Mouse (Mus musculus) CH12.LX (cell line): Measurements from ENCODE around the gene Ascl1. TPM values are rescaled to one million over a fixed set of nuclear protein-coding genes. Genes with fewer than 3 reads are reported as not detected.

Experiments used
- DNase-seq: peaks from one replicate; pipeline ENCODE4 v3.0.0-alpha.2; 2013; ENCODE audit errors: extremely low read depth
- H3K27ac ChIP-seq: 2 replicates; pipeline ENCODE4 v1.5.1; 2012; ENCODE audit warnings: low read depth, mild to moderate bottlenecking, control low read depth, moderate library complexity; ENCODE audit not compliant: insufficient read depth
- H3K27me3 ChIP-seq: replicated peaks from 2 replicates; pipeline ENCODE3; 2012; ENCODE audit warnings: inconsistent platforms
- H3K36me3 ChIP-seq, 2 experiments: replicated peaks in 1 of 2; 2 replicates each; pipeline versions ENCODE3 to v1.6.1; 2012; ENCODE audit warnings: inconsistent platforms in 1 of 2, low read length in 1 of 2, mild to moderate bottlenecking in 1 of 2, mixed read lengths in 1 of 2, moderate library complexity in 1 of 2; ENCODE audit not compliant: control insufficient read depth in 1 of 2, insufficient read depth in 1 of 2
- H3K4me1 ChIP-seq, 2 experiments: 2 replicates each; pipeline ENCODE4 v1.6.1; 2012; ENCODE audit warnings: inconsistent platforms in 1 of 2, moderate library complexity in 1 of 2; ENCODE audit not compliant: insufficient read depth in 2 of 2, control insufficient read depth in 1 of 2
- H3K4me2 ChIP-seq: 2 replicates; pipeline ENCODE4 v1.6.1; 2012; ENCODE audit warnings: low read depth, mild to moderate bottlenecking, control low read depth; ENCODE audit not compliant: poor library complexity, insufficient read depth, severe bottlenecking
- H3K4me3 ChIP-seq, 3 experiments: fragments of 150-350 bp in 1 of 3; sonication (generic) in 1 of 3; replicated peaks in 1 of 3; 2 replicates each; pipeline versions ENCODE3 to v1.5.1; 2011 to 2012; ENCODE audit warnings: low read depth in 2 of 3, low read length in 2 of 3, mild to moderate bottlenecking in 2 of 3, moderate library complexity in 2 of 3, control low read depth in 1 of 3, improper control_type of control experiment in 1 of 3, inconsistent platforms in 1 of 3, mixed read lengths in 1 of 3; ENCODE audit not compliant: poor library complexity in 1 of 3
- H3K79me2 ChIP-seq: replicated peaks from 2 replicates; pipeline ENCODE4 v1.6.1; 2012; ENCODE audit warnings: mild to moderate bottlenecking, moderate library complexity; ENCODE audit not compliant: control insufficient read depth, poor library complexity, insufficient read depth, severe bottlenecking; ENCODE audit errors: extremely low read depth
- H3K9ac ChIP-seq: 2 replicates; pipeline ENCODE4 v1.6.1; 2012; ENCODE audit warnings: low read depth, mild to moderate bottlenecking, control low read depth, moderate library complexity; ENCODE audit not compliant: insufficient read depth
- H3K9me3 ChIP-seq: replicated peaks from 2 replicates; pipeline ENCODE3; 2012; ENCODE audit warnings: low read length, inconsistent platforms, mixed read lengths
- CTCF ChIP-seq, 2 experiments: IDR thresholded peaks in 1 of 2; conservative IDR thresholded peaks in 1 of 2; 2 replicates each; pipeline ENCODE4 v1.5.1; 2011 to 2012; ENCODE audit warnings: low read depth in 2 of 2, low read length in 2 of 2, improper control_type of control experiment in 1 of 2, inconsistent platforms in 1 of 2, mild to moderate bottlenecking in 1 of 2, moderate library complexity in 1 of 2
- E2F4 ChIP-seq: IDR thresholded peaks from 2 replicates; pipeline ENCODE4 v1.6.1; 2011; ENCODE audit warnings: low read depth, low read length, improper control_type of control experiment; ENCODE audit not compliant: insufficient replicate concordance
- EP300 ChIP-seq: IDR thresholded peaks from 2 replicates; pipeline ENCODE4 v1.6.1; 2011; ENCODE audit warnings: low read length, improper control_type of control experiment
- ETS1 ChIP-seq: conservative IDR thresholded peaks from 2 replicates; pipeline ENCODE4 v1.6.1; 2012; ENCODE audit warnings: low read depth, mild to moderate bottlenecking, inconsistent platforms, low read length, improper control_type of control experiment, moderate library complexity
- HCFC1 ChIP-seq: IDR thresholded peaks from 2 replicates; pipeline ENCODE4 v1.6.1; 2012; ENCODE audit warnings: low read depth, mild to moderate bottlenecking, inconsistent platforms, low read length, improper control_type of control experiment
- KAT2A ChIP-seq: IDR thresholded peaks from 2 replicates; pipeline ENCODE4 v1.6.1; 2012; ENCODE audit warnings: low read length, improper control_type of control experiment, inconsistent platforms; ENCODE audit not compliant: insufficient replicate concordance
- MAFK ChIP-seq: IDR thresholded peaks from 2 replicates; pipeline ENCODE4 v1.6.1; 2011; ENCODE audit warnings: low read length, improper control_type of control experiment; ENCODE audit not compliant: insufficient replicate concordance
- MAX ChIP-seq: IDR thresholded peaks from 2 replicates; pipeline ENCODE4 v1.6.1; 2011; ENCODE audit warnings: low read length, improper control_type of control experiment
- MAZ ChIP-seq: IDR thresholded peaks from 2 replicates; pipeline ENCODE4 v1.6.1; 2012; ENCODE audit warnings: low read depth, mild to moderate bottlenecking, inconsistent platforms, low read length, improper control_type of control experiment, moderate library complexity
- PAX5 ChIP-seq: IDR thresholded peaks from 2 replicates; pipeline ENCODE4 v1.6.1; 2012; ENCODE audit warnings: low read length, inconsistent platforms, mixed read lengths
- POLR2AphosphoS2 ChIP-seq: IDR thresholded peaks from 2 replicates; pipeline ENCODE4 v1.6.1; 2011; ENCODE audit warnings: low read depth, low read length, improper control_type of control experiment
- RAD21 ChIP-seq: IDR thresholded peaks from 2 replicates; pipeline ENCODE4 v1.6.1; 2011; ENCODE audit warnings: low read depth, mild to moderate bottlenecking, low read length, improper control_type of control experiment, moderate library complexity
- RCOR1 ChIP-seq: conservative IDR thresholded peaks from 2 replicates; pipeline ENCODE4 v1.6.1; 2012; ENCODE audit warnings: low read depth, mild to moderate bottlenecking, inconsistent platforms, low read length, improper control_type of control experiment
- SMC3 ChIP-seq: IDR thresholded peaks from 2 replicates; pipeline ENCODE4 v1.6.1; 2011; ENCODE audit warnings: low read depth, low read length, improper control_type of control experiment
- TBP ChIP-seq: conservative IDR thresholded peaks from 2 replicates; pipeline ENCODE4 v1.6.1; 2011; ENCODE audit warnings: low read depth, low read length, improper control_type of control experiment
- UBTF ChIP-seq: IDR thresholded peaks from 2 replicates; pipeline ENCODE4 v1.6.1; 2012; ENCODE audit warnings: low read depth, mild to moderate bottlenecking, inconsistent platforms, low read length, improper control_type of control experiment, moderate library complexity
- USF1 ChIP-seq: IDR thresholded peaks from 2 replicates; pipeline ENCODE4 v1.6.1; 2014; ENCODE audit warnings: low read depth, mild to moderate bottlenecking, inconsistent platforms, low read length, improper control_type of control experiment
- USF2 ChIP-seq: conservative IDR thresholded peaks from 2 replicates; pipeline ENCODE4 v1.6.1; 2011; ENCODE audit warnings: low read depth, low read length, improper control_type of control experiment
- ZKSCAN1 ChIP-seq: IDR thresholded peaks from 2 replicates; pipeline ENCODE4 v1.6.1; 2012; ENCODE audit warnings: low read depth, inconsistent platforms, low read length, improper control_type of control experiment, borderline replicate concordance
- ZMIZ1 ChIP-seq: IDR thresholded peaks from 2 replicates; pipeline ENCODE4 v1.6.1; 2012; ENCODE audit warnings: low read depth, mild to moderate bottlenecking, inconsistent platforms, low read length, improper control_type of control experiment
- ZNF384 ChIP-seq: IDR thresholded peaks from 2 replicates; pipeline ENCODE4 v1.6.1; 2012; ENCODE audit warnings: low read depth, low read length, improper control_type of control experiment, inconsistent platforms
- dilution Hi-C: fragments of 300-500 bp; cut with MboI; formaldehyde crosslinking; loops from 2 replicates; pipeline ENCODE4 v1.14.3; 2020; ENCODE audit warnings: low sequenced_read_pairs; ENCODE audit not compliant: extremely low pct_unique_long_range_greater_than_20kb, extremely low pct_ligation_motif_present
- in situ Hi-C: fragments of 300-500 bp; cut with MboI; formaldehyde crosslinking; loops from 3 replicates; pipeline ENCODE4 v1.14.3; 2019; ENCODE audit warnings: low sequenced_read_pairs, low pct_ligation_motif_present, low pct_unique_long_range_greater_than_20kb, mixed read lengths
- polyA plus RNA-seq: library from polyadenylated mRNA; unstranded; fragments of >175 nt; gene quantifications from 2 replicates; pipeline ENCODE4 v1.2.1, GENCODE M21; 2012; ENCODE audit warnings: low read depth; ENCODE audit not compliant: insufficient read length
- total RNA-seq, 2 experiments: library from RNA; depleted of rRNA; stranded (reverse); fragments of 300-350 nt in 1 of 2; fragments of >200 nt in 1 of 2; gene quantifications; 2 replicates each; pipeline ENCODE4 v1.2.3; 2012 to 2014

Gene Ascl1
- total and polyA plus RNA-seq, 3 experiments, result not detected

GRCm38 (mm10) chr10:87477895-87478294, 15.6 kb downstream of the Ascl1 start:
- no peak overlapping the region for H3K4me3 ChIP-seq
- H3K27ac ChIP-seq, result no peak overlapping the region
- H3K27me3 ChIP-seq, result no peaks in the 10 kb centered on the region
- TF ChIP-seq SMC3 (no peak), KAT2A (no peak), RCOR1 (no peak), RAD21 (no peak), HCFC1 (no peak), MAX (no peak), MAZ (no peak)
- H3K9ac ChIP-seq, result no peak overlapping the region
- H3K79me2 ChIP-seq, result no peaks in the 10 kb centered on the region
- no peaks in the 10 kb centered on the region for H3K4me1 ChIP-seq
- no peaks in the 10 kb centered on the region for H3K36me3 ChIP-seq
- DNase-seq, result no peak
- H3K4me2 ChIP-seq, result no peak overlapping the region
- dilution Hi-C loops (no loop called here), in situ Hi-C loops (no loop called here)
- H3K9me3 ChIP-seq, result no peaks in the 10 kb centered on the region

DNA sequence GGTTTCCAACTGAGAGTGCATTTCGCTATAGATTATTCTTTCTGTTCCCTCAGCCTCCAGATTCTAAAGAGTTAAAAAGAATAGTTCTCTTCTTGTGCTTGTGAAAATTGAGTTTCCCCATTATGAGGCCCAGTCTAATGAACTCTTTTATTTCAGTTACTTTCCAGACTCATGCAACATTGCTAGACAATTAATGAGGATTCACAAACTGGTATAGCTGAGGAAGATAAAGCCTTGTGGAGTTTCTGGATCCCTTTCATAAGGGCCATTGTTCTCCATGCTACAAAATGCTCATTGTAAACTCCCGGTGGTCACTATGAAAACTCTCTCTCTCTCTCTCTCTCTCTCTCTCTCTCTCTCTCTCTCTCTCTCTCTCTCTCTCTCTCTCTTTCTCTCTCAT, 18.5 kb downstream of the Ascl1 start:
- no peaks in the 10 kb centered on the region for H3K36me3 ChIP-seq
- dilution Hi-C loops, result no loop called here
- in situ Hi-C loops, result no loop called here
- H3K79me2 ChIP-seq, result no peaks in the 10 kb centered on the region
- H3K27me3 ChIP-seq, result no peaks in the 10 kb centered on the region
- no peak overlapping the region for H3K9ac ChIP-seq
- H3K4me1 ChIP-seq, result no peaks in the 10 kb centered on the region
- TF ChIP-seq MAFK, result no peak
- TF ChIP-seq, all 38 proteins: peak for 0
- no peak overlapping the region for H3K27ac ChIP-seq
- H3K4me3 ChIP-seq, result no peak overlapping the region
- H3K4me2 ChIP-seq, result no peak overlapping the region
- no peaks in the 10 kb centered on the region for H3K9me3 ChIP-seq
- no peak for DNase-seq

DNA sequence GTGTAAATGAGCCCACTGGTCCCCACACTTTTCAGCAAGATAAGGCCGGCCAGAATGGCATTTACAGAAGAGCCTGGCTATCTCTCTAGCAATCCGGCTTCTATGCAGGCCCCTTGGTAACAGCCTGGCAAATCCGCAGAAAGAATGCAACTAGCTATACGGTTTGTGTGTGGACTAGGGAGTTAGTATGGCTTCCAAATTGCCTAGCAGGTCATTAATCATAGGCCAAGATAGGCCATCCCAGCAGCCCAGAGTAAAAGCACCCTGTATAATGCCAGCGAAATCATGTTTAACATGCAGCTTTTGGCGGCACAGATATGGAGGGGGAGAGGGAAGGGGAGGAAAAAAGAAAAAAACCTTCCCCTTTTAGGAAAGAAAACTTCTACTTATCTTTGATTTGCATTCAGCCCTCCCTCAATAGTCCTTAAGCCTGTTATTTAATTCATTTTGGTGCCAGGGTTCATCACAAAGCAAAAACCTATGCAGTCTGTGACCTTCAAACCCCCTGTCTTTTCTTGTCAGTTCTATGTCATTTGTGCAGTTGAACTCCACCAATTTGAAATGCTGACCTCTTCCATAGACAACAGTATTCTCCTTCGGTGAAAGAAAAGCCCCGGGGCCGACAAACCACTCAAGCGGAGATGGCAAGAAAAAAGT, 19.9 kb downstream of the Ascl1 start:
- Histone ChIP-seq H3K36me3 (no peaks in the 10 kb centered on the region), H3K4me2 (no peak overlapping the region), H3K27ac (no peak overlapping the region), H3K79me2 (no peaks in the 10 kb centered on the region)
- DNase-seq, result no peak
- no peak for TF ChIP-seq RCOR1
- no peak for TF ChIP-seq ZNF384
- TF ChIP-seq ETS1, result no peak
- TF ChIP-seq HCFC1, result no peak
- no peak for TF ChIP-seq POLR2AphosphoS2
- TF ChIP-seq USF1, result no peak
- TF ChIP-seq MAZ, result no peak
- TF ChIP-seq E2F4, result no peak
- TF ChIP-seq EP300, result no peak
- TF ChIP-seq PAX5, result no peak
- no peak for TF ChIP-seq ZKSCAN1
- TF ChIP-seq CTCF (conservative IDR thresholded peaks at IDR 0.05 in 1 of 2, IDR thresholded peaks at IDR 0.05 in 1 of 2; ENCODE audit: low read depth in 2 of 2, low read length in 2 of 2), result no peak
- TF ChIP-seq TBP, result no peak
- no peak for TF ChIP-seq UBTF
- no peak for TF ChIP-seq ZMIZ1
- no peak for TF ChIP-seq MAFK
- no peak for TF ChIP-seq USF2
- TF ChIP-seq, all 38 proteins: peak for 0
- dilution Hi-C loops (no loop called here), in situ Hi-C loops (no loop called here)
- H3K4me1 ChIP-seq, result no peaks in the 10 kb centered on the region
- no peaks in the 10 kb centered on the region for H3K27me3 ChIP-seq
- no peaks in the 10 kb centered on the region for H3K9me3 ChIP-seq
- no peak overlapping the region for H3K4me3 ChIP-seq
- H3K9ac ChIP-seq, result no peak overlapping the region
